Mouse (Mus musculus) gastrocnemius, postnatal 36 days (tissue): ENCODE measurements at regions not wholly inside any gene's neighbourhood (a gene's known extent, or its start where the extent isn't known, plus 50 kb on each side); places are given as distances from the start of the nearest gene placed in this dataset.

Experiments
- DNase-seq, 2 experiments: peaks; one replicate each; pipeline ENCODE4 v3.0.0; 2022
- intact Hi-C: fragments of 180-260 bp; cut with DNase I; formaldehyde crosslinking; loops from one replicate; pipeline ENCODE4 v1.15.1; 2025

GRCm38 (mm10) chr3:149517537-149517936 lies 527.2 kb upstream of the Adgrl2 start:
- DNase-seq: no peak
- intact Hi-C loops: no loop called here

- DNase-seq: no peak
- intact Hi-C loops: no loop called here
These were observed 518.8 kb upstream of the Adgrl2 start for GRCm38 (mm10) chr3:149509178-149509577.

DNA sequence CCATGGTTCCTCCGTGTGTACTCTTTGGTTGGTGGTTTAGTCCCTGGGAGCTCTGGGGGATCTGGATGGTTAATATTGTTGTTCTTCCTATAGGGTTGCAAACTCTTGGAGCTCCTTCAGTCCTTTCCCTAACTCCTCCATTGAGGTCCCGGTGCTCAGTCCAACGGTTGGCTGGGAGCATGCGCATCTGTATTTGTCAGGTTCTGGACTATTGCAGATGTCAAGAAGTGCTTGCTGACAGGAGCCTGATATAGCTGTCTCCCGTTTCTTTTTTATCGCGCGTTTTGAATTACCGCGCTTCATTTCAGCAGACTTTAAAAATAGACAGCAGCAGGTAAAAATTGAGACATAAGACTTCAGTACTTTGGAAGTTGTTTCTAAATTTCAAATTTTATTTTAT lies 518.3 kb upstream of the Adgrl2 start:
- intact Hi-C loops: no loop called here
- no peak for DNase-seq

GRCm38 (mm10) chr3:149505692-149506091 lies 515.3 kb upstream of the Adgrl2 start:
- intact Hi-C loops: no loop called here
- DNase-seq: no peak

DNA sequence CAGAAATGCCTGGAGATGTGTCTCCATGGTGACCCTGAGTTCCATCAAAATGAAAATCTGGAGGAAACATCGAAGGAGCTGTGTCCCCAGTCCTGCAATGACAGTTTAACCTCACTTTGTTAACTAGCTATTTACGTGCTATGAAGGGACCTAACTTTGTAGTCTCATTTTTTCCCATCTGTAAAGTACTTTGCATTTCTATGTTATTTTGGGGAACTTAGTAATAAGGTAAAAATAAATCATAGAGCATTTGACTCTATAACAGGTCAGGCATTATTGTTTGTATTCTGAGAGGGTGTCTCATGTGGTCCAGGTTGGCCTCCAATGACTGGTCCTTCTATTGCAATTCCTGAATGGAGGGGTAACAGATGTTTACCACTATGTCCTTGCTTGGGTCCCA lies 513.6 kb upstream of the Adgrl2 start:
- intact Hi-C loops: no loop called here
- DNase-seq: no peak

DNA sequence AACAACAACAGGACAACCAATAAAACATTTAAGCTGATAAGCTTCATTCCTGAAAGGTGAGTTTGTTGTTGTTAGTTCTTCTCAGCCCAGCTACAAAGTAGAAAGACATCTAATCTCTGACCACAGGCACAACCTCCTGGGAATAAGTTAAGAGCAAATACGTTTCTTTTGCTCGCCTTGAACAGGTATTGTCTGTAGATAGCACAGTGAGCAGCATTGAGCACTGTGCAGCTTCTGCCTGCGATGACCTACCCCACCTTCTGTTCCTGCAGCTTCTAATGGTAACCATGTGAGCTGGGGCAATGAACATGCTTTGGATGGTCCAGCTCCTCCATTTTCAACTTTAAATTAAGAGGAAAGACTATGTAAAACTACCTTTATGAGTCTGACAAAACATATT lies 509.8 kb upstream of the Adgrl2 start:
- DNase-seq: no peak
- intact Hi-C loops: no loop called here

DNA sequence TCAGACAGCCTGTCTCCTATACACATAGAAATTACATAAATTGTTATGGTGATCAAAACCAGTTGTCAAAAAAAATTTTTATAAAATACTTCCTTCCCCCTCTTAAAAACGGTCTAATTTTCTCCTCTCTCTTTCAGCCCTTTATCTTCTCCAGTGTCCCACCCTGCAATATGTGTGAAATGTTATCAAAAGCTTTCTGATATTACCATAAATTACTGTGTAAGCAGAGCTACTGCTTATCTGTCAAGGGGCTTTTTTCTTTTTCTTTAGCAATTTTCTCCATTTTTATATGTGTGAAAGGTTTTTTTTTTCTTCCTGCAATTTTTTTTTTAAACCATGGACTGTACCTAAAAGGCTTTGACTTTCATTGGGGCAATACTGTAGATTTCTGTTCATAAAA lies 508.4 kb upstream of the Adgrl2 start:
- no peak for DNase-seq
- intact Hi-C loops: no loop called here

- intact Hi-C loops: no loop called here
- DNase-seq: no peak
These were observed 506.6 kb upstream of the Adgrl2 start for GRCm38 (mm10) chr3:149496829-149497471.

DNA sequence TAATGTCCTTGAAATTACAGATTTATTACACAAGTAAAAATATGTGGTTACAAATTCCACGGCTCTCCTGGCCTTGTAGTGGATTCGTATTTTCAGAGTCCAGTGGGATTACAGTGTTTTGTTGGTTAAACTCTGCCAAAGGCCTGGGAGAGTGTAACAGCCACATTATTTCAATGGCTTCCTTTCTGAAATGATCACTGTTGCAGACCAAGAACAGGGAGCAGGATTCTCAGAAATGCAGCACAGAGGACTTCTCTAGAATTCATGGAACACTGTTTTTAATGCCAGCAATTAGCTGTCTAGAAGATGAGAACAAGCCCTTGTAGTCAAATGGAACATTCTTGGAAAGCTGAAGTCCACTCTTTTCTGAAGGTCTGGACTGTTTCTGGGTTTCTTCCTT lies 505.8 kb upstream of the Adgrl2 start:
- DNase-seq: no peak
- intact Hi-C loops: no loop called here

DNA sequence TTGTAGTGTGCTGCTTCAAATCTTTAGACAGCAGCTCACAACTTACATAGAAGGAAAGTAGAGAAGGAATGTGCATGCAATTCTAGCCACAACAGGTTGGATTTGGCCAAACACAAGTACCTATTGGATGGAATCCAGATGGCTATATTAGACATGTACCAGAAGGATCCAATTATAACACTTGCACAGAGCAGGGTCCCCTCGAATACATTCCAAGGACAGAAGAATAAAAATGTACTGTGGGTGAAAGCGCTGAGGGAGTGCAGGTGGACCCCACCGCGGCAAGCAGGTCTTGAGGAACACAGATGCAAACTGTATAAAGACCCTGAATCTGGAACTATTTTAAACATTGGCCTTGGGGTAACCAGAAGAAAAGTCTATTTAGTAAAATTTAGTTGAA lies 497.8 kb upstream of the Adgrl2 start:
- DNase-seq: no peak
- intact Hi-C loops: no loop called here

DNA sequence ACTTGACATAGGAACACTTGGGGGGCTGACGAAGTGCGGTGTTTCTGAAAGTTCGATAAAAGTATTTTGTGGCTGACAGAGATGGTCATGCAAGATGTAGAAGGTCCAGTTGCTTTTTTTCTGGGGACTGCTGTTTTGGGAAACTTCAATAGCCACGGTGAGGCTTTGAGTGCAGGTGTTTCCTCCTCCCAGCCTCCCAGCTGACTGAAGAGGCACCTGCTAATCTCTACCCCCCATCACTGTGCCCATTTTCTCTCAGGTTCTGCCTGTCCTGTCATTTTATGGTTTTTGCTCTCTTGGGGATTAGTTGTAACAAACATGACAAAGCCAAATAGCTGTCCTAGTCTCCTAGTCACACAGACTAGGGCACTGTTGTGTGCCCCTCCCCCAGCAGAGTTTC lies 495.1 kb upstream of the Adgrl2 start:
- intact Hi-C loops: no loop called here
- no peak for DNase-seq

DNA sequence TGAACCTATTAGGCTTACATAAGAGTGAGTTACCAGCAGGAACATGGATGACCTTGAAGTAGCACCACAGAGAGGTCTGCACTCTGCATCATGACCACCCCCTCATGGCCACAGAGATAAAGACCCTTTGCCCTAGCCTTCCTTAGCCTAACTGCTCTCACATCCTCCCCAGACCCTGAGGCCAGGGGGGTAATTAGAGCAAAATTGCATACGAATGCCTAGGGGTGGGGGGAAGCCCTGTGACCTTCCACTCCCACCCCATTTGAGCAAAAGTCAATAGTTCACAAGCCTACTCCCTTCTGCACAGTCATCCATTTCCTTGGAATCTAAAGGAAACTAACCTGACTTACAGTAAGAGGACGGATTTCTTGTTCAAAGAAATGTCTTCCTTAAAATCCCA lies 494.0 kb upstream of the Adgrl2 start:
- intact Hi-C loops: no loop called here
- DNase-seq: no peak

DNA sequence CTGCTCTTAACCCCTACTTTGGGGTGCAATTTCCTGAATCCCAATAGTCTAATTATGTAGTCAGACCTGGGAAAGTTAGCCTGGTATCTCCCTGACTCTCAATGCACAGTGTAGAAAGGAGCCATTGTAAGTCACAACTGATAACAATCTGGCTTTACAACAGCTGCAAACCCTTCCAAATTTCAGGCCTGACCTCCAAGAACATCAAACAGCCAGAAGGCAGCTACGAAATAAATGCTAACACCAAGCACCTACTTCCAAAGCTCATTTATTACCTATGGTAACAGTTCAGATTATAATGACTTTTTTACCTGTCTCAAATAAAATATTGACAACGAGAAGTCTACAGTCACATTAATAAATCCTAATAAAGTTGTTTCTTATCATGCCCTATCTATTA lies 485.8 kb upstream of the Adgrl2 start:
- intact Hi-C loops: no loop called here

GRCm38 (mm10) chr3:149466973-149467372 lies 476.6 kb upstream of the Adgrl2 start:
- intact Hi-C loops: no loop called here
- DNase-seq: no peak

More for the DNA sequence above, 485.8 kb upstream of the Adgrl2 start:
- DNase-seq: no peak

GRCm38 (mm10) chr3:149464603-149465002 lies 474.2 kb upstream of the Adgrl2 start:
- intact Hi-C loops: no loop called here

DNA sequence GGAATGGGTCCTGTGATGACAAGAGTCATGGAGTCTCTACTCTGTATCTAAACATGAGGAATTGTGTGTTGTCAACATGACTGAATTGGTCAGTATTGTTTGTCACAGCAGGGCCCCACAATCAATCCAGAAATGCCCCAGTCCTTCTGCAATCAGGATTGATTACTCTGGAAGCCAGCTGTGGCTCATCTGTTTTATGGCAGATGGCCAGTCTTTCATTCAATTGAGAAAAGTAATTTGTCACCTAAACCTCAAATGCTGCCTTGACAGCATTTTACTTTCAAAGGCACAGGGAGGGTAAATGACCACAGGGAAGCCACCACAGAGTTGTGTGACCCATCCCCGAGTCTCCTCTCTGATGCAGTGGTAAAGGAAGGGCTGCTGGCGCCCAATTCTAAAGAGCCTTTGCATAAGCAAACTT lies 471.8 kb upstream of the Adgrl2 start:
- intact Hi-C loops: no loop called here
- no peak for DNase-seq

More at GRCm38 (mm10) chr3:149464603-149465002, 474.2 kb upstream of the Adgrl2 start:
- DNase-seq: no peak

DNA sequence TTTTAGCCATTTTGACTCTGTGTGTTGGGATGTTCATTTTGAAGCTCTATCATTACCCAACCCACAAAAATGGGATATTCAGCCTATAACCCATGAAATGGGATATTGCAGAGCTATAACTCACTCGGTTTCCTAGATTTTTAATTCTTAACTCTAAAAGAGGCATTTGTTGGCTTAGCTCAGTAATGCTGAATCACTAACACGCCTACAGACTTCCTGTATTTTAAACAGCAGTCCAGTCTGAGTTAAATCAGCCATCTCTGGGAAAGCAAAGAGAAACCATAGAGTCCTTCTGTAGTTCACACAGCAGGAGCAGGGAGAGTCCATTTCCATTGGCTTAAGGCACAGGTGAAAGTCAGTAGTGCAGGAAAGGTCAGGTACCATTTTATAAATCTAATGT lies 471.3 kb upstream of the Adgrl2 start:
- no peak for DNase-seq
- intact Hi-C loops: no loop called here

- intact Hi-C loops: loop anchor here (5.0 kb wide), 1 partner anchor 457 kb away; the partner anchor contains the start of gene Adgrl2
These were observed 459.0 kb upstream of the Adgrl2 start for GRCm38 (mm10) chr3:149449376-149449775.

DNA sequence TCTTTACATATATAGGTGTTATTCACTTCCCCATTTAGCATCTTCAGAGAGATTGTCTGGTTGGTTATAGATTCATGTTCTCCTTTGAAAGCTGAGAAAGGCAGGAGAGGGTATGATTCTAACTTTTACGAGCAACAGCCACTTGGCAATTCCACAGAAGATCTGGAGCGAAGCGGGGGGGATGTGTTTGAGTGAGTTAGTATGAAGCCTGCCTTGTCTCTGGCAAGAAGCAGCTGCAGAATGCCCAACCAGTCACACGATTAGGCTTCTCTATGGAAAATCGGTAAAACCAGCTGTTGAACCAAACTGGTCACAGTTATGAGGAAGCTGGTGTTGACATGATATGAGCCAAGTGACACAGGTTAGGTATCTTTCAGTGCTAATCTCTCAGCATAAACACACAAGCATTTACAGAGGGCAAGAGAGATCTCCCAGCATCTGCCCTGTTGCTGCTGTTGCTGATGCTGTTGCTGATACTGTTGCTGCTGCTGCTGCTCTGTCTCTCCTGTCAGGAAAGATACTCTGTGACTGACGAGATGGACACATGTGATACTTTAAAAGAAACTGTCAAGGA lies 455.7 kb upstream of the Adgrl2 start:
- no peak for DNase-seq
- intact Hi-C loops: loop anchor here (5.0 kb wide), 1 partner anchor 454 kb away; the partner anchor contains the start of gene Adgrl2

More at GRCm38 (mm10) chr3:149449376-149449775, 459.0 kb upstream of the Adgrl2 start:
- DNase-seq: no peak

DNA sequence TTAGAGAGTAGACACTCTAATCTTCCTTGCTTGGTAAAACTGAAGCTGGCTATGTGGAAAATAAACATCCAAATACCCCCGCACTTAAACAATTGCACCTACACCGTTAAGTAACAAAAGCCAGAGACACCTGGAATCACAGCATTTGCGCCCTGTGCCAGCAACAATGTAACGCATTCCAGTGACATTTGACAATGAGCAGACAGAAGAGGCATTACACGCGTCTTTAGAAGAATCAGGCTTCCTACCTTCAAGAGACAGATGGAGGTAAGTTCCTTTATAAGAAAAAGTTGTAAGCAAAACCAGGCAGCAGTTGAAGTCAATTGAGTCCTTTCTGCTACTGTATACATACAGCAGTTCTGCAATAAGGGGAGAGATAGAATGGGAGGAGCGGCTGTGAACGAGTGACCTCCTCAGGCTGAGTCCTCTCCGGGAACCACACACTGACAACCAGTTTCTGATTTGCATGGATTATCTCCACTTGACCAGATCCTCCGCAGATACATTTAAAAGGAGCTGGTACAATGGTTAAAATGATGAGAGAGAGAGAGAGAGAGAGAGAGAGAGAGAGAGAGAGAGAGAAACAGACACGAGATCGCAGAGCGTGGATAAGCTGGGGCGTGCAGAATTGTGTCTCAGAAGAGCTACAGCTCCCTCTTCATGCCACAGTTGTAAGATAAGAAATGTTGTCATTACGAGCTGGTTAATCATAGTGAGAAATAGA lies 454.7 kb upstream of the Adgrl2 start:
- no peak for DNase-seq
- intact Hi-C loops: loop anchor here (5.0 kb wide), 1 partner anchor 453 kb away; the partner anchor contains the start of gene Adgrl2

DNA sequence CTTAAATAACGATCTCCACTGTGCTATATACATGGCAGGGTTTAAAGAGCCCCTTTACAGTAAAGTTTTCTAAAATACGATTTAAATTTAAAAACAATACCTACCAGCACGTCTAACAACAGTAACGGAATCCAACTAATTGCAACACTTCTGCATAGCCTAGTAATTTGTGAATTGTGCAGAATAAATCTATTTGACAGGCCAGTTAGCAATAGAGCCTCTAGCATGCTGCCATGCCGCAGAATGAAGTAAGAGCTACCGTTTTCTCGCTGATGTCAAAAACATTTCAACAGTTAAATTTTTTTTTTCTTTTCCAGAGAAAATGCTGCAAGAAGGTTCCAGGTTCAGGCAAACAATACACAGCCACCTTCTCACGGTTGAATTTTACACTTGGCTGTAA lies 454.0 kb upstream of the Adgrl2 start:
- intact Hi-C loops: no loop called here
- no peak for DNase-seq

- intact Hi-C loops: no loop called here
- no peak for DNase-seq
These were observed 450.9 kb upstream of the Adgrl2 start for GRCm38 (mm10) chr3:149441227-149441626.
